Mouse (Mus musculus) MEL (cell line): ENCODE data around the gene Zbtb20. TPM values are rescaled to one million over a fixed set of nuclear protein-coding genes. Genes with fewer than 3 reads are reported as not detected.
A peak's percentile ranks its signal among the peaks of the same experiment; 100 is the strongest.

Experiments
- DNase-seq: peaks from one replicate; pipeline ENCODE4 v3.0.0; 2011; ENCODE audit warnings: low read depth, low spot score
- H3K27ac ChIP-seq: 2 replicates; pipeline ENCODE4 v1.5.1; 2012; ENCODE audit warnings: low read depth, mild to moderate bottlenecking, control low read depth, low read length, moderate library complexity; ENCODE audit not compliant: control insufficient read depth
- H3K27me3 ChIP-seq, 2 experiments: fragments of 150-350 bp in 1 of 2; sonication (generic) in 1 of 2; 2 replicates each; pipeline ENCODE4 v1.6.1; 2012; ENCODE audit warnings: low read length in 2 of 2, mild to moderate bottlenecking in 2 of 2, improper control_type of control experiment in 1 of 2, moderate library complexity in 1 of 2; ENCODE audit not compliant: insufficient read depth in 2 of 2, control insufficient read depth in 1 of 2
- H3K36me3 ChIP-seq, 2 experiments: 2 replicates each; pipeline ENCODE4 v1.6.1; 2012 to 2014; ENCODE audit warnings: low read length in 2 of 2, improper control_type of control experiment in 1 of 2, inconsistent platforms in 1 of 2, mild to moderate bottlenecking in 1 of 2; ENCODE audit not compliant: insufficient read depth in 2 of 2, control insufficient read depth in 1 of 2
- H3K4me1 ChIP-seq, 2 experiments: fragments of 150-350 bp in 1 of 2; sonication (generic) in 1 of 2; 2 replicates each; pipeline ENCODE4 v1.6.1; 2012; ENCODE audit warnings: low read length in 2 of 2, improper control_type of control experiment in 1 of 2, mild to moderate bottlenecking in 1 of 2; ENCODE audit not compliant: insufficient read depth in 2 of 2, control insufficient read depth in 1 of 2
- H3K4me3 ChIP-seq, 2 experiments: fragments of 150-350 bp in 1 of 2; sonication (generic) in 1 of 2; 2 replicates each; pipeline ENCODE4 v1.5.1; 2012; ENCODE audit warnings: low read depth in 2 of 2, low read length in 2 of 2, mild to moderate bottlenecking in 2 of 2, moderate library complexity in 2 of 2, control low read depth in 1 of 2, improper control_type of control experiment in 1 of 2; ENCODE audit not compliant: control insufficient read depth in 1 of 2, insufficient read depth in 1 of 2
- H3K79me2 ChIP-seq: 2 replicates; pipeline ENCODE4 v1.6.1; 2012; ENCODE audit warnings: mild to moderate bottlenecking, low read length, moderate library complexity; ENCODE audit not compliant: control insufficient read depth, poor library complexity, insufficient read depth
- H3K9ac ChIP-seq: 2 replicates; pipeline ENCODE4 v1.6.1; 2012; ENCODE audit warnings: low read depth, mild to moderate bottlenecking, control low read depth, low read length, moderate library complexity; ENCODE audit not compliant: control insufficient read depth, poor library complexity, severe bottlenecking
- H3K9me3 ChIP-seq: fragments of 150-350 bp; sonication (generic); replicated peaks from 2 replicates; pipeline ENCODE4 v1.6.1; 2012; ENCODE audit warnings: mild to moderate bottlenecking, low read length, improper control_type of control experiment, moderate library complexity; ENCODE audit not compliant: insufficient read depth
- CHD2 ChIP-seq: IDR thresholded peaks from 2 replicates; pipeline ENCODE4 v1.6.1; 2011; ENCODE audit warnings: low read length, improper control_type of control experiment
- CTCF ChIP-seq, 3 experiments: IDR thresholded peaks in 2 of 3; conservative IDR thresholded peaks in 1 of 3; 2 replicates each; pipeline ENCODE4 v1.5.1; 2011 to 2012; ENCODE audit warnings: low read length in 3 of 3, low read depth in 2 of 3, mild to moderate bottlenecking in 2 of 3, improper control_type of control experiment in 1 of 3, inconsistent platforms in 1 of 3, mixed read lengths in 1 of 3, moderate library complexity in 1 of 3; ENCODE audit not compliant: control insufficient read depth in 1 of 3, insufficient read depth in 1 of 3, poor library complexity in 1 of 3, severe bottlenecking in 1 of 3
- E2F4 ChIP-seq: IDR thresholded peaks from 2 replicates; pipeline ENCODE4 v1.6.1; 2011; ENCODE audit warnings: low read depth, low read length, improper control_type of control experiment, borderline replicate concordance
- GABPA ChIP-seq: IDR thresholded peaks from 2 replicates; pipeline ENCODE4 v1.6.1; 2012; ENCODE audit warnings: low read depth, mild to moderate bottlenecking, inconsistent platforms, low read length, improper control_type of control experiment, moderate library complexity
- HCFC1 ChIP-seq: IDR thresholded peaks from 2 replicates; pipeline ENCODE4 v1.6.1; 2012; ENCODE audit warnings: low read depth, mild to moderate bottlenecking, inconsistent platforms, low read length, improper control_type of control experiment, moderate library complexity
- MAFK ChIP-seq: IDR thresholded peaks from 2 replicates; pipeline ENCODE4 v1.6.1; 2011; ENCODE audit warnings: low read depth, mild to moderate bottlenecking, low read length, improper control_type of control experiment, borderline replicate concordance
- MAX ChIP-seq: IDR thresholded peaks from 2 replicates; pipeline ENCODE4 v1.6.1; 2011; ENCODE audit warnings: low read length, improper control_type of control experiment
- MXI1 ChIP-seq: IDR thresholded peaks from 2 replicates; pipeline ENCODE4 v1.6.1; 2011; ENCODE audit warnings: mild to moderate bottlenecking, low read depth, low read length, improper control_type of control experiment
- MYC ChIP-seq: IDR thresholded peaks from 2 replicates; pipeline ENCODE4 v1.6.1; 2011; ENCODE audit warnings: low read depth, mild to moderate bottlenecking, low read length, improper control_type of control experiment, moderate library complexity
- NELFE ChIP-seq: IDR thresholded peaks from 2 replicates; pipeline ENCODE4 v1.6.1; 2011; ENCODE audit warnings: low read depth, low read length, improper control_type of control experiment
- NRF1 ChIP-seq: IDR thresholded peaks from 2 replicates; pipeline ENCODE4 v1.6.1; 2014; ENCODE audit warnings: low read depth, mild to moderate bottlenecking, inconsistent platforms, low read length, improper control_type of control experiment, moderate library complexity; ENCODE audit not compliant: poor library complexity, insufficient read depth, severe bottlenecking
- POLR2A ChIP-seq, 2 experiments: IDR thresholded peaks; 2 replicates each; pipeline ENCODE4 v1.6.1; 2011 to 2012; ENCODE audit warnings: low read length in 2 of 2, mild to moderate bottlenecking in 2 of 2, control low read depth in 1 of 2, improper control_type of control experiment in 1 of 2, low read depth in 1 of 2, moderate library complexity in 1 of 2; ENCODE audit not compliant: control insufficient read depth in 1 of 2, insufficient read depth in 1 of 2, poor library complexity in 1 of 2
- POLR2AphosphoS2 ChIP-seq: IDR thresholded peaks from 2 replicates; pipeline ENCODE4 v1.6.1; 2011; ENCODE audit warnings: low read length, improper control_type of control experiment
- POLR2AphosphoS5 ChIP-seq: IDR thresholded peaks from 2 replicates; pipeline ENCODE4 v1.6.1; 2012; ENCODE audit warnings: low read depth, borderline replicate concordance, mild to moderate bottlenecking, inconsistent platforms, low read length, moderate library complexity, mixed read lengths
- RCOR1 ChIP-seq: IDR thresholded peaks from 2 replicates; pipeline ENCODE4 v1.6.1; 2012; ENCODE audit warnings: low read depth, mild to moderate bottlenecking, inconsistent platforms, low read length, improper control_type of control experiment
- SMC3 ChIP-seq: IDR thresholded peaks from 2 replicates; pipeline ENCODE4 v1.6.1; 2011; ENCODE audit warnings: low read depth, low read length, improper control_type of control experiment
- TBP ChIP-seq: IDR thresholded peaks from 2 replicates; pipeline ENCODE4 v1.8.0; 2011; ENCODE audit warnings: low read depth, low read length, improper control_type of control experiment
- UBTF ChIP-seq: IDR thresholded peaks from 2 replicates; pipeline ENCODE4 v1.6.1; 2012; ENCODE audit warnings: low read depth, mild to moderate bottlenecking, inconsistent platforms, low read length, improper control_type of control experiment, moderate library complexity, borderline replicate concordance; ENCODE audit not compliant: insufficient read depth
- USF1 ChIP-seq: IDR thresholded peaks from 2 replicates; pipeline ENCODE4 v1.6.1; 2014; ENCODE audit warnings: low read depth, mild to moderate bottlenecking, inconsistent platforms, low read length, improper control_type of control experiment, moderate library complexity
- ZMIZ1 ChIP-seq: IDR thresholded peaks from 2 replicates; pipeline ENCODE4 v1.6.1; 2012; ENCODE audit warnings: low read depth, mild to moderate bottlenecking, inconsistent platforms, low read length, improper control_type of control experiment, moderate library complexity
- polyA plus RNA-seq, 2 experiments: library from polyadenylated mRNA; stranded (reverse) in 1 of 2; unstranded in 1 of 2; fragments of >175 nt in 1 of 2; fragments of >200 nt in 1 of 2; gene quantifications; 2 replicates each; pipeline versions ENCODE4 v1.2.1 to v1.2.4; 2012; ENCODE audit warnings: low replicate concordance in 2 of 2, low read depth in 1 of 2; ENCODE audit not compliant: insufficient read length in 2 of 2, insufficient read depth in 1 of 2, missing spikeins in 1 of 2
- total RNA-seq: library from RNA; depleted of rRNA; stranded (reverse); fragments of 300-350 nt; gene quantifications from 2 replicates; pipeline ENCODE4 v1.2.3, GENCODE M21; 2012

Gene Zbtb20
- total and polyA plus RNA-seq, 3 experiments, result 0.17 to 0.27 TPM; not detected in 1

DNA sequence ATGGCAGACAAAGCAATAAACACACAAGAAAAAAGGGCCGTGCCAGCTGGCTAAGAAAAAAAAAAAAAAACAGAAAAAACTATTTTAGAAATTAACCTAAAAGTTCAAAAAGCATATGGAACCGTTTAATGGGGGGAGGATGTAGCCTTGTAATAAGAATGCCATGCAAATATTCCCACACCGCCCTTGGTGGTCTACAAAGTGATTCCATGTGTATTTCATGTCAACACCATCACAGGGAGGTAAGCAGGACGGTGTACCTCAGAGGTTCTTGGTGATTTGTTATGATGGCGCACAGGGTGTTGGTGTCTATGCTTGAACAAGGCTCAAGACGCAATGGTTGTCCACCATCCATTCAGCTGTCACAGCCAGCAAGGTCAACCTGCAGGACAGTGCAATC, 741.7 kb downstream of the Zbtb20 start:
- Histone ChIP-seq H3K27me3 (no peaks in the 10 kb centered on the region), H3K79me2 (no peaks in the 10 kb centered on the region), H3K36me3 (peaks cover 0 to 8% of the 10 kb centered on the region in 2 experiments; a peak in 2 of 4 replicates), H3K9me3 (no peaks in the 10 kb centered on the region), H3K4me3 (no peak overlapping the region), H3K4me1 (peaks cover 0 to 11% of the 10 kb centered on the region in 2 experiments; a peak in 2 of 4 replicates), H3K27ac (no peak overlapping the region), H3K9ac (no peak overlapping the region)
- TF ChIP-seq HCFC1, result no peak
- no peak for TF ChIP-seq POLR2AphosphoS2
- no peak for TF ChIP-seq NRF1
- TF ChIP-seq CTCF (IDR thresholded peaks at IDR 0.05 in 2 of 3, conservative IDR thresholded peaks at IDR 0.05 in 1 of 3; ENCODE audit: control insufficient read depth in 1 of 3, insufficient read depth in 1 of 3, low read depth in 2 of 3, low read length in 3 of 3, poor library complexity in 1 of 3, severe bottlenecking in 1 of 3), result no peak
- TF ChIP-seq GABPA, result no peak
- no peak for TF ChIP-seq UBTF
- no peak for TF ChIP-seq MAFK
- no peak for DNase-seq

DNA sequence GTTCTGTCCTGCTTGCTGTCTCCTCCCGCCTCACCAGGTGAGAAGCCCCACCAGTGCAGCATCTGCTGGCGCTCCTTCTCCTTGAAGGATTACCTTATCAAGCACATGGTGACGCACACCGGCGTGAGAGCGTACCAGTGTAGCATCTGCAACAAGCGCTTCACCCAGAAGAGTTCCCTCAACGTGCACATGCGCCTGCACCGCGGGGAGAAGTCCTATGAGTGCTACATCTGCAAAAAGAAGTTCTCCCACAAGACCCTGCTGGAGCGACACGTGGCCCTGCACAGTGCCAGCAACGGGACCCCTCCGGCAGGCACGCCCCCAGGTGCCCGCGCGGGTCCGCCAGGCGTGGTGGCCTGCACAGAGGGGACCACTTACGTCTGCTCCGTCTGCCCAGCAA, 742.6 kb downstream of the Zbtb20 start:
- Histone ChIP-seq H3K4me1 (peaks cover 0 to 11% of the 10 kb centered on the region in 2 experiments; a peak in 2 of 4 replicates), H3K36me3 (peaks cover 0 to 8% of the 10 kb centered on the region in 2 experiments; a peak in 2 of 4 replicates)
- peak; percentile 91 for TF ChIP-seq MAX
- no peak; the same call in 1 of the 2 replicates for TF ChIP-seq TBP
- TF ChIP-seq RCOR1, result no peak
- peak; percentile 45 for TF ChIP-seq USF1
- no peak for TF ChIP-seq POLR2AphosphoS5
- TF ChIP-seq POLR2AphosphoS2, result no peak
- TF ChIP-seq E2F4, result no peak
- TF ChIP-seq MXI1, result peak; percentile 86
- TF ChIP-seq NRF1, result peak; percentile 69
- TF ChIP-seq MYC, result peak; percentile 88
- no peak for TF ChIP-seq CHD2
- peak; percentile 27 to 60; a peak in 1 of 4 replicates for TF ChIP-seq POLR2A (IDR thresholded peaks at IDR 0.05; ENCODE audit: control insufficient read depth in 1 of 2, insufficient read depth in 1 of 2, low read depth in 1 of 2, low read length in 2 of 2, poor library complexity in 1 of 2)
- TF ChIP-seq NELFE, result peak; percentile 27; the same call in 1 of the 2 replicates
- no peak for TF ChIP-seq SMC3
- no peak for TF ChIP-seq ZMIZ1
- TF ChIP-seq, all 39 proteins: peak for 7
- H3K27ac ChIP-seq, result peak overlapping the region; percentile 26; the same call in 1 of the 2 replicates
- peak; percentile 80 for DNase-seq
- H3K9me3 ChIP-seq, result no peaks in the 10 kb centered on the region
- no peaks in the 10 kb centered on the region for H3K79me2 ChIP-seq
- peak overlapping the region; percentile 65 to 68 for H3K4me3 ChIP-seq
- peak overlapping the region; percentile 65 for H3K9ac ChIP-seq
- H3K27me3 ChIP-seq, result no peaks in the 10 kb centered on the region
